Comparison of ENCODE assay signal across 8 mouse cellular contexts in genomic region chr3:90514691-90515090, GRCm38 (mm10). TPM values are rescaled to one million over a fixed set of nuclear protein-coding genes. Genes with fewer than 3 reads are reported as not detected.
DNase-seq lines count a peak whose midpoint lies in the region; ATAC-seq and TF ChIP-seq lines count a peak whose summit lies in the region.

No protein-coding gene starts in this region.

- 0 out of 2 replicates have a peak, but pooled peaks have one; percentile 17 for TF ChIP-seq EP300 in CH12.LX (IDR thresholded peaks at IDR 0.05; ENCODE audit: low read length)

- TF ChIP-seq CTCF in CH12.LX (conservative IDR thresholded peaks at IDR 0.05 in 1 of 2, IDR thresholded peaks at IDR 0.05 in 1 of 2; ENCODE audit: low read depth in 2 of 2, low read length in 2 of 2) = no peak

- peaks cover 2 to 21% of the 10 kb centered on the region in 2 experiments for H3K36me3 ChIP-seq in CH12.LX (replicated peaks in 1 of 2; ENCODE audit: control insufficient read depth in 1 of 2, insufficient read depth in 1 of 2, low read length in 1 of 2)
- no peaks in the 10 kb centered on the region for H3K36me3 ChIP-seq in forebrain, embryonic 10.5 days (replicated peaks)

- peak; percentile 83 for ATAC-seq in megakaryocyte-erythroid progenitor cell, adult 5-6 weeks (replicated peaks; ENCODE audit: low FRiP score, low TSS enrichment, poor library complexity, severe bottlenecking)
- no peak for ATAC-seq in cerebellum, adult (ENCODE audit: insufficient number of reproducible peaks, low FRiP score, low TSS enrichment)

- peaks cover 9 to 18% of the 10 kb centered on the region in 2 experiments; a peak in 2 of 4 replicates for H3K4me1 ChIP-seq in CH12.LX (ENCODE audit: control insufficient read depth in 1 of 2, insufficient read depth in 2 of 2)
- peaks cover 24% of the 10 kb centered on the region for H3K4me1 ChIP-seq in forebrain, embryonic 10.5 days

- 0% methylated on average over 10 of the region's 10 CpGs for WGBS in forebrain, embryonic 10.5 days

- no peak overlapping the region for H3K27ac ChIP-seq in CH12.LX (ENCODE audit: insufficient read depth, low read depth)
- H3K27ac ChIP-seq in forebrain, embryonic 10.5 days = peak overlapping the region; percentile 58; the same call in 1 of the 2 replicates

- H3K79me2 ChIP-seq in CH12.LX (replicated peaks; ENCODE audit: control insufficient read depth, extremely low read depth, insufficient read depth, poor library complexity, severe bottlenecking) = no peaks in the 10 kb centered on the region

- intact Hi-C loops in heart, postnatal 14 days (cut with DNase I) = no loop called here

- TF ChIP-seq POLR2A in CH12.LX (IDR thresholded peaks at IDR 0.05; ENCODE audit: low read depth, low read length) = peak; percentile 74

- peak overlapping the region; percentile 62 to 67 (median 66) for H3K4me3 ChIP-seq in CH12.LX (replicated peaks in 1 of 3; ENCODE audit: low read depth in 2 of 3, low read length in 2 of 3, poor library complexity in 1 of 3)
- H3K4me3 ChIP-seq in forebrain, embryonic 10.5 days = peak overlapping the region; percentile 52

- H3K27me3 ChIP-seq in CH12.LX (replicated peaks) = no peaks in the 10 kb centered on the region
- H3K27me3 ChIP-seq in forebrain, embryonic 10.5 days (ENCODE audit: poor library complexity, severe bottlenecking) = peaks cover 50% of the 10 kb centered on the region

- peak overlapping the region; percentile 82 for H3K4me2 ChIP-seq in CH12.LX (ENCODE audit: insufficient read depth, low read depth, poor library complexity, severe bottlenecking)

- H3K9ac ChIP-seq in CH12.LX (ENCODE audit: insufficient read depth, low read depth) = peak overlapping the region; percentile 78

- in situ Hi-C loops in CH12.LX (cut with MboI; ENCODE audit: low pct_ligation_motif_present, low pct_unique_long_range_greater_than_20kb, low sequenced_read_pairs) = no loop called here

- no peaks in the 10 kb centered on the region for H3K9me3 ChIP-seq in CH12.LX (replicated peaks; ENCODE audit: low read length)
- H3K9me3 ChIP-seq in forebrain, embryonic 10.5 days = no peaks in the 10 kb centered on the region

- DNase-seq in CH12.LX (ENCODE audit: extremely low read depth) = peak; percentile 54
- peak; percentile 87 for DNase-seq in adrenal gland, adult 2 months
- peak; percentile 59 for DNase-seq in forebrain, embryonic 10.5 days (ENCODE audit: extremely low spot score, low spot score)
- peak; percentile 78 to 79 for DNase-seq in heart, postnatal 14 days
- peak; percentile 79 to 86 for DNase-seq in kidney, postnatal 4 days
- peak; percentile 34 to 49 for DNase-seq in spleen, postnatal 14 days (ENCODE audit: low spot score in 2 of 2)

- TF ChIP-seq RAD21 in CH12.LX (IDR thresholded peaks at IDR 0.05; ENCODE audit: low read depth, low read length) = no peak

- dilution Hi-C loops in CH12.LX (cut with MboI; ENCODE audit: extremely low pct_ligation_motif_present, extremely low pct_unique_long_range_greater_than_20kb, low sequenced_read_pairs) = no loop called here

TF ChIP-seq in CH12.LX, 34 proteins besides CTCF, POLR2A, EP300 and RAD21 (continues in another document):
- TF ChIP-seq JUND (conservative IDR thresholded peaks at IDR 0.05; ENCODE audit: low read depth, low read length) = no peak
- TF ChIP-seq MYC (IDR thresholded peaks at IDR 0.05; ENCODE audit: low read depth, low read length) = 0 out of 2 replicates have a peak, but pooled peaks have one; percentile 62
- TF ChIP-seq ZNF384 (IDR thresholded peaks at IDR 0.05; ENCODE audit: low read depth, low read length) = no peak
- no peak for TF ChIP-seq KAT2A (IDR thresholded peaks at IDR 0.05; ENCODE audit: insufficient replicate concordance, low read length)
- no peak for TF ChIP-seq MAZ (IDR thresholded peaks at IDR 0.05; ENCODE audit: low read depth, low read length)
- peak; percentile 80 for TF ChIP-seq SIN3A (IDR thresholded peaks at IDR 0.05; ENCODE audit: low read length)
- TF ChIP-seq ZMIZ1 (IDR thresholded peaks at IDR 0.05; ENCODE audit: low read depth, low read length) = no peak
- TF ChIP-seq HCFC1 (IDR thresholded peaks at IDR 0.05; ENCODE audit: low read depth, low read length) = peak; percentile 26; the same call in 1 of the 2 replicates
- no peak for TF ChIP-seq GABPA (IDR thresholded peaks at IDR 0.05; ENCODE audit: insufficient replicate concordance, low read depth, low read length)
- no peak for TF ChIP-seq E2F4 (IDR thresholded peaks at IDR 0.05; ENCODE audit: insufficient replicate concordance, low read depth, low read length)
- peak; percentile 40 for TF ChIP-seq IRF4 (IDR thresholded peaks at IDR 0.05; ENCODE audit: low read depth, low read length)
- peak; percentile 78; the same call in 1 of the 2 replicates for TF ChIP-seq TBP (conservative IDR thresholded peaks at IDR 0.05; ENCODE audit: low read depth, low read length)
- peak; percentile 63; the same call in 1 of the 2 replicates for TF ChIP-seq POLR2AphosphoS2 (IDR thresholded peaks at IDR 0.05; ENCODE audit: low read depth, low read length)
- no peak for TF ChIP-seq ZKSCAN1 (IDR thresholded peaks at IDR 0.05; ENCODE audit: borderline replicate concordance, low read depth, low read length)
- no peak for TF ChIP-seq UBTF (IDR thresholded peaks at IDR 0.05; ENCODE audit: low read depth, low read length)
- TF ChIP-seq ELF1 (IDR thresholded peaks at IDR 0.05; ENCODE audit: low read depth, low read length) = peak; percentile 60; the same call in 1 of the 2 replicates
- TF ChIP-seq NRF1 (IDR thresholded peaks at IDR 0.05; ENCODE audit: low read depth, low read length) = no peak
- TF ChIP-seq ETS1 (conservative IDR thresholded peaks at IDR 0.05; ENCODE audit: low read depth, low read length) = no peak; the same call in 1 of the 2 replicates
- no peak for TF ChIP-seq RCOR1 (conservative IDR thresholded peaks at IDR 0.05; ENCODE audit: low read depth, low read length)
- no peak for TF ChIP-seq MAFK (IDR thresholded peaks at IDR 0.05; ENCODE audit: insufficient replicate concordance, low read length)
- peak; percentile 62 for TF ChIP-seq NELFE (IDR thresholded peaks at IDR 0.05; ENCODE audit: low read depth, low read length)
- TF ChIP-seq CHD2 (IDR thresholded peaks at IDR 0.05; ENCODE audit: low read length) = no peak

RNA-seq across cellular contexts. Expression of gene S100a13, which starts 0.5 kb away (rescaled TPM):
- total RNA-seq in CH12.LX (2012; rRNA removed) (35.5 and 37.1 TPM in 2 replicates), CH12.LX (2014; rRNA removed) (37.1 and 41.6 TPM in 2 replicates)
- 19.3 and 22.1 TPM in 2 replicates for polyA plus RNA-seq in CH12.LX (2012; ENCODE audit: insufficient read length, low read depth)
- total RNA-seq in adrenal gland, adult 2 months (2021) = 10 to 100 TPM; 28.5 to 51.2 TPM
- polyA plus RNA-seq in adrenal gland, adult 2 months (2012; rRNA removed) = 19.7 and 26.7 TPM in 2 replicates
- polyA plus RNA-seq in forebrain, embryonic 10.5 days (2016; fragmentation: Nextera tagmentation; extraction: Ambion mirVana) = 7.8 and 8.2 TPM in 2 replicates
- total RNA-seq in heart, postnatal 14 days (2021) = 10 to 100 TPM; 29.1 to 29.8 TPM
- 14.8 and 33.6 TPM in 2 replicates for total RNA-seq in megakaryocyte-erythroid progenitor cell, adult 5-6 weeks (2014; fragmentation: Nextera tagmentation)
- total RNA-seq in megakaryocyte-erythroid progenitor cell, adult 5-6 weeks (2017) = 36.2 and 58.0 TPM in 2 replicates

RNA-seq across cellular contexts. Expression of gene S100a1, which starts 0.5 kb away (rescaled TPM):
- 8.9 and 13.2 TPM in 2 replicates for total RNA-seq in CH12.LX (2012; rRNA removed)
- total RNA-seq in CH12.LX (2014; rRNA removed) = 2.6 and 3.8 TPM in 2 replicates
- 2.7 and 5.0 TPM in 2 replicates for polyA plus RNA-seq in CH12.LX (2012; ENCODE audit: insufficient read length, low read depth)
- total RNA-seq in adrenal gland, adult 2 months (2021) = 100 to 1,000 TPM; 199 to 282 TPM
- 81.4 and 98.2 TPM in 2 replicates for polyA plus RNA-seq in adrenal gland, adult 2 months (2012; rRNA removed)
- 4.4 and 7.9 TPM in 2 replicates for polyA plus RNA-seq in forebrain, embryonic 10.5 days (2016; fragmentation: Nextera tagmentation; extraction: Ambion mirVana)
- total RNA-seq in heart, postnatal 14 days (2021) = 100 to 1,000 TPM; 516 to 570 TPM
- total RNA-seq in megakaryocyte-erythroid progenitor cell, adult 5-6 weeks (2014; fragmentation: Nextera tagmentation) = 27.2 and 33.2 TPM in 2 replicates
- 55.0 and 57.4 TPM in 2 replicates for total RNA-seq in megakaryocyte-erythroid progenitor cell, adult 5-6 weeks (2017)

RNA-seq across cellular contexts. Expression of gene Chtop, which starts 5.4 kb away (rescaled TPM):
- total RNA-seq in CH12.LX (2012; rRNA removed) = 88.5 and 106 TPM in 2 replicates
- total RNA-seq in CH12.LX (2014; rRNA removed) = 130 and 134 TPM in 2 replicates
- 126 and 137 TPM in 2 replicates for polyA plus RNA-seq in CH12.LX (2012; ENCODE audit: insufficient read length, low read depth)
- 100 to 1,000 TPM; 105 to 110 TPM for total RNA-seq in adrenal gland, adult 2 months (2021)
- 34.5 and 37.2 TPM in 2 replicates for polyA plus RNA-seq in adrenal gland, adult 2 months (2012; rRNA removed)
- 176 and 192 TPM in 2 replicates for polyA plus RNA-seq in forebrain, embryonic 10.5 days (2016; fragmentation: Nextera tagmentation; extraction: Ambion mirVana)
- total RNA-seq in heart, postnatal 14 days (2021) = 100 to 1,000 TPM; 101 to 123 TPM
- total RNA-seq in megakaryocyte-erythroid progenitor cell, adult 5-6 weeks (2014; fragmentation: Nextera tagmentation) = 122 and 154 TPM in 2 replicates
- total RNA-seq in megakaryocyte-erythroid progenitor cell, adult 5-6 weeks (2017) = 118 and 119 TPM in 2 replicates

RNA-seq across cellular contexts. Expression of gene S100a14, which starts 12.0 kb away (rescaled TPM):
- total RNA-seq in CH12.LX (2012; rRNA removed) (not detected in 2 replicates), CH12.LX (2014; rRNA removed) (not detected in 2 replicates)
- polyA plus RNA-seq in CH12.LX (2012; ENCODE audit: insufficient read length, low read depth) = not detected in 2 replicates
- under 1 TPM in 1 of 2 experiments, not detected in 1; 0.31 TPM for total RNA-seq in adrenal gland, adult 2 months (2021)
- not detected in 2 replicates for polyA plus RNA-seq in adrenal gland, adult 2 months (2012; rRNA removed)
- not detected in 2 replicates for polyA plus RNA-seq in forebrain, embryonic 10.5 days (2016; fragmentation: Nextera tagmentation; extraction: Ambion mirVana)
- 1 to 10 TPM in 1 of 2 experiments, under 1 TPM in 1; 0.74 to 1.7 TPM for total RNA-seq in heart, postnatal 14 days (2021)
- total RNA-seq in megakaryocyte-erythroid progenitor cell, adult 5-6 weeks (2014; fragmentation: Nextera tagmentation) = not detected in 2 replicates
- total RNA-seq in megakaryocyte-erythroid progenitor cell, adult 5-6 weeks (2017) = 4.1 TPM in 1 of 2 replicates, not detected in the other

RNA-seq across cellular contexts. Expression of gene S100a16, which starts 22.4 kb away (rescaled TPM):
- not detected in 2 replicates for total RNA-seq in CH12.LX (2012; rRNA removed)
- not detected in 2 replicates for total RNA-seq in CH12.LX (2014; rRNA removed)
- polyA plus RNA-seq in CH12.LX (2012; ENCODE audit: insufficient read length, low read depth) = not detected in 2 replicates
- 10 to 100 TPM; 63.5 to 70.4 TPM for total RNA-seq in adrenal gland, adult 2 months (2021)
- polyA plus RNA-seq in adrenal gland, adult 2 months (2012; rRNA removed) = 84.6 and 86.1 TPM in 2 replicates
- 25.8 and 26.5 TPM in 2 replicates for polyA plus RNA-seq in forebrain, embryonic 10.5 days (2016; fragmentation: Nextera tagmentation; extraction: Ambion mirVana)
- 10 to 100 TPM; 77.3 to 86.0 TPM for total RNA-seq in heart, postnatal 14 days (2021)
- total RNA-seq in megakaryocyte-erythroid progenitor cell, adult 5-6 weeks (2014; fragmentation: Nextera tagmentation) = not detected in 2 replicates
- not detected in 2 replicates for total RNA-seq in megakaryocyte-erythroid progenitor cell, adult 5-6 weeks (2017)
